In genomic region chr16:30778945-30779344, GRCm38 (mm10) we compare ENCODE assay signal across 16 mouse cellular contexts.
"Had no signal": no experiment of that assay in that cellular context is flagged by ENCODE, and none has a peak within 500 bp of the region (broad histone marks: within the 10 kb centered on the region; RNA-seq: fewer than 3 reads in every experiment).

No protein-coding gene starts in this region.

- H3K27me3 ChIP-seq: limb, embryonic 15.5 days; liver, embryonic 15.5 days; lung, embryonic 15.5 days had no signal

- H3K4me1 ChIP-seq: megakaryocyte, embryonic 14.5 days had no signal

- H3K36me3 ChIP-seq: limb, embryonic 12.5 days; limb, embryonic 15.5 days; liver, embryonic 12.5 days; liver, embryonic 15.5 days; lung, embryonic 15.5 days; midbrain, embryonic 10.5 days; midbrain, embryonic 13.5 days had no signal

- H3K9ac ChIP-seq: limb, embryonic 12.5 days; limb, embryonic 15.5 days; liver, embryonic 12.5 days; liver, embryonic 15.5 days; lung, embryonic 15.5 days; midbrain, embryonic 13.5 days had no signal

- H3K4me3 ChIP-seq: limb, embryonic 12.5 days; limb, embryonic 15.5 days; liver, embryonic 12.5 days; liver, embryonic 15.5 days; lung, embryonic 15.5 days; megakaryocyte, embryonic 14.5 days; midbrain, embryonic 10.5 days; midbrain, embryonic 13.5 days had no signal

- H3K27ac ChIP-seq: kidney, postnatal 0 days; limb, embryonic 12.5 days; limb, embryonic 15.5 days; liver, embryonic 12.5 days; liver, embryonic 15.5 days; lung, embryonic 15.5 days; macrophage; midbrain, embryonic 10.5 days; midbrain, embryonic 13.5 days had no signal

- H3K9me3 ChIP-seq: limb, embryonic 12.5 days; limb, embryonic 15.5 days; liver, embryonic 12.5 days; liver, embryonic 15.5 days; lung, embryonic 15.5 days; midbrain, embryonic 10.5 days; midbrain, embryonic 13.5 days had no signal

- DNase-seq: kidney, postnatal 36 days; left cerebral cortex, postnatal 4 days; lung, adult 18-20 months; lung, postnatal 14 days; thymus, adult 18-20 months; thymus, postnatal 36 days had no signal

- H3K4me2 ChIP-seq: limb, embryonic 12.5 days; limb, embryonic 15.5 days; liver, embryonic 12.5 days; liver, embryonic 15.5 days; lung, embryonic 15.5 days; midbrain, embryonic 13.5 days had no signal
